Mouse (Mus musculus): ENCODE measurements at regions not wholly inside any gene's neighbourhood (a gene's known extent, or its start where the extent isn't known, plus 50 kb on each side); places are given as distances from the start of the nearest gene placed in this dataset.

DNA sequence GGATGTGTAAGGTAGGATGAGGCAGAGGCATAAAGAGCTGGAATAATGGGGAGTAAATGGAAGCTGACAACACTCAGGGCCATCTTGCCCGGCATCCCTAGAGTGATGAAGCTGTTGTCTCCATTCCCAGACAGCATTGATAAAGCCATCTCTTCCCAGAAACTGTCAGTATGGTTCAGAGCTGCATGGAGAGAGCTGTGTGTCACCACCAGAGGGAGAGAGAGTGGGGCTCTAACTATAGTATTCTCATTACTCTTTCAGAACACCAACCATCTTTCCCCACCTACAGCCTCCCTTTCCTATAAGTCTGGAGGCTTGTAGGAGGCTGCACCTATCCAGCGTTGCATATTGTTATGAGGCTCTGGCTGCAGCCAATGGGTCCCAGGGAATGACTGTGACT is 264.0 kb upstream of the Dusp10 start:
- Histone ChIP-seq H3K79me3 (ENCODE audit: low read depth) (no peaks in the 10 kb centered on the region), H3K79me2 (ENCODE audit: control insufficient read depth, insufficient read depth) (no peaks in the 10 kb centered on the region), H3K27me3 (ENCODE audit: control insufficient read depth, insufficient read depth, insufficient read length) (no peaks in the 10 kb centered on the region), H3K4me3 (ENCODE audit: insufficient read depth, poor library complexity, severe bottlenecking) (no peak overlapping the region), H3K36me3 (ENCODE audit: control insufficient read depth, insufficient read depth) (no peaks in the 10 kb centered on the region), H3ac (ENCODE audit: control insufficient read depth, insufficient read length, low read depth) (no peak overlapping the region)
- TF ChIP-seq MAX (IDR thresholded peaks at IDR 0.05) (no peak), MYOD1 (IDR thresholded peaks at IDR 0.05; ENCODE audit: control insufficient read depth, insufficient read length, low read depth) (no peak), FOSL1 (IDR thresholded peaks at IDR 0.05; ENCODE audit: insufficient read depth, low read length, poor library complexity, severe bottlenecking) (no peak), CTCF (IDR thresholded peaks at IDR 0.05; ENCODE audit: control insufficient read depth, insufficient read depth, insufficient read length) (no peak), CEBPB (IDR thresholded peaks at IDR 0.05; ENCODE audit: low read depth) (no peak), USF1 (IDR thresholded peaks at IDR 0.05; ENCODE audit: low read depth) (no peak), MYOG (IDR thresholded peaks at IDR 0.05; ENCODE audit: control insufficient read depth, extremely low read depth, insufficient read length) (no peak)

- Histone ChIP-seq H3K79me2 (ENCODE audit: control insufficient read depth, insufficient read depth) (no peaks in the 10 kb centered on the region), H3K4me3 (ENCODE audit: insufficient read depth, poor library complexity, severe bottlenecking) (no peak overlapping the region)
- TF ChIP-seq CTCF (IDR thresholded peaks at IDR 0.05; ENCODE audit: control insufficient read depth, insufficient read depth, insufficient read length) = no peak
- no peak for TF ChIP-seq MYOD1 (IDR thresholded peaks at IDR 0.05; ENCODE audit: control insufficient read depth, insufficient read length, low read depth)
- no peak for TF ChIP-seq USF1 (IDR thresholded peaks at IDR 0.05; ENCODE audit: low read depth)
- TF ChIP-seq CEBPB (IDR thresholded peaks at IDR 0.05; ENCODE audit: low read depth) = no peak
- no peak for TF ChIP-seq FOSL1 (IDR thresholded peaks at IDR 0.05; ENCODE audit: insufficient read depth, low read length, poor library complexity, severe bottlenecking)
- TF ChIP-seq MAX (IDR thresholded peaks at IDR 0.05) = no peak
- TF ChIP-seq MYOG (IDR thresholded peaks at IDR 0.05; ENCODE audit: control insufficient read depth, extremely low read depth, insufficient read length) = no peak
Observed at GRCm38 (mm10) chr1:183754500-183754899, 258.6 kb upstream of the Dusp10 start.

DNA sequence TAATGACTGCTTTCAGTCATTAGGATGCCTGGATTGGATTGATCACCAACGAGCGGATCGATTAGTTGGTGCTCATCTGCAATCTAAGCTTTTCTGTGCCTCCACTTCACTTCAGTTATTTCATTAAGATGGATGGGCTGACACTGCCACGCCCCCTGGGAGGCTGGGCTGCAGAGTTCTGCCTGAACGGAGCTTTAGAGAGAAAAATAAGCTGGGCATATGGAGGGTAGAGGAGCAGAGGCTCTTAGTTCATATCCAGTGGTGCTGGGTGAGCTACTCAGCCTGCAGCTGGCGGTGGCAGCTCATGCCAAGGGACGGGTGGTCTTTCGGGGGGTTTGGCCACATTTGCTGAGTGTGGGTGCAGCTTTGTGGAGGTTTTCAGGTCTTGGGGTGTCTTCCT is 256.4 kb upstream of the Dusp10 start:
- no peaks in the 10 kb centered on the region for H3K36me3 ChIP-seq (ENCODE audit: control insufficient read depth, insufficient read depth)
- H3K79me3 ChIP-seq (ENCODE audit: low read depth) = no peaks in the 10 kb centered on the region
- no peak overlapping the region for H3ac ChIP-seq (ENCODE audit: control insufficient read depth, insufficient read length, low read depth)
- H3K27me3 ChIP-seq (ENCODE audit: control insufficient read depth, insufficient read depth, insufficient read length) = no peaks in the 10 kb centered on the region
- TF ChIP-seq USF1 (IDR thresholded peaks at IDR 0.05; ENCODE audit: low read depth) = no peak
- no peak for TF ChIP-seq MYOG (IDR thresholded peaks at IDR 0.05; ENCODE audit: control insufficient read depth, extremely low read depth, insufficient read length)
- no peak overlapping the region for H3K4me3 ChIP-seq (ENCODE audit: insufficient read depth, poor library complexity, severe bottlenecking)
- H3K79me2 ChIP-seq (ENCODE audit: control insufficient read depth, insufficient read depth) = no peaks in the 10 kb centered on the region

More at GRCm38 (mm10) chr1:183754500-183754899, 258.6 kb upstream of the Dusp10 start:
- no peaks in the 10 kb centered on the region for H3K36me3 ChIP-seq (ENCODE audit: control insufficient read depth, insufficient read depth)
- no peaks in the 10 kb centered on the region for H3K79me3 ChIP-seq (ENCODE audit: low read depth)
- H3K27me3 ChIP-seq (ENCODE audit: control insufficient read depth, insufficient read depth, insufficient read length) = no peaks in the 10 kb centered on the region
- no peak overlapping the region for H3ac ChIP-seq (ENCODE audit: control insufficient read depth, insufficient read length, low read depth)

- H3K4me3 ChIP-seq (ENCODE audit: insufficient read depth, poor library complexity, severe bottlenecking) = no peak overlapping the region
- H3K79me2 ChIP-seq (ENCODE audit: control insufficient read depth, insufficient read depth) = no peaks in the 10 kb centered on the region
- no peak overlapping the region for H3ac ChIP-seq (ENCODE audit: control insufficient read depth, insufficient read length, low read depth)
- H3K79me3 ChIP-seq (ENCODE audit: low read depth) = no peaks in the 10 kb centered on the region
- no peaks in the 10 kb centered on the region for H3K27me3 ChIP-seq (ENCODE audit: control insufficient read depth, insufficient read depth, insufficient read length)
- TF ChIP-seq USF1 (IDR thresholded peaks at IDR 0.05; ENCODE audit: low read depth) = no peak
- TF ChIP-seq MAX (IDR thresholded peaks at IDR 0.05) = no peak
- H3K36me3 ChIP-seq (ENCODE audit: control insufficient read depth, insufficient read depth) = no peaks in the 10 kb centered on the region
Observed at GRCm38 (mm10) chr1:183763864-183764726, 249.0 kb upstream of the Dusp10 start.

DNA sequence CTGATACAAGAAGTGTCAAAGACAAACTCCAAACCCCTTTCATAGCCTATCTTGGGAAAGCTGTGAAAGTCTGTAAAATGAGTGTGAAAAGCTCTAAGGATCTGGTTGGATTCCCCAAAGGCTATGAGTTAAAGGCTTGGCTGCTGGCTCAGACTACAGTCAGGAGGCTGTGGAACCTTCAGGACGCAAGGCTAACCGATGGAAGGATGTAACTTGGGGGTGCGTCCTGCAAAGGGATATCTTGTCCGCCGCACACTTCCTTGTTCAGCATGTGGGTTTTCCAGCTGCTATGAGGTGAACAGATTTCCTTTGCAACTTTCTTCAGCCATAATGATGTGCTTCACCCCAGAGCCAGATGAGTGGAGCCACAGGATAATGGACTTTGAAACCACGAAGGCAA is 240.3 kb upstream of the Dusp10 start:
- TF ChIP-seq CTCF (IDR thresholded peaks at IDR 0.05; ENCODE audit: control insufficient read depth, insufficient read depth, insufficient read length) (no peak), USF1 (IDR thresholded peaks at IDR 0.05; ENCODE audit: low read depth) (no peak), FOSL1 (IDR thresholded peaks at IDR 0.05; ENCODE audit: insufficient read depth, low read length, poor library complexity, severe bottlenecking) (no peak), MYOD1 (IDR thresholded peaks at IDR 0.05; ENCODE audit: control insufficient read depth, insufficient read length, low read depth) (no peak), MAX (IDR thresholded peaks at IDR 0.05) (no peak), CEBPB (IDR thresholded peaks at IDR 0.05; ENCODE audit: low read depth) (no peak), MYOG (IDR thresholded peaks at IDR 0.05; ENCODE audit: control insufficient read depth, extremely low read depth, insufficient read length) (no peak)
- H3K27me3 ChIP-seq (ENCODE audit: control insufficient read depth, insufficient read depth, insufficient read length) = no peaks in the 10 kb centered on the region
- H3K36me3 ChIP-seq (ENCODE audit: control insufficient read depth, insufficient read depth) = no peaks in the 10 kb centered on the region
- no peak overlapping the region for H3ac ChIP-seq (ENCODE audit: control insufficient read depth, insufficient read length, low read depth)
- H3K79me2 ChIP-seq (ENCODE audit: control insufficient read depth, insufficient read depth) = no peaks in the 10 kb centered on the region
- no peaks in the 10 kb centered on the region for H3K79me3 ChIP-seq (ENCODE audit: low read depth)
- no peak overlapping the region for H3K4me3 ChIP-seq (ENCODE audit: insufficient read depth, poor library complexity, severe bottlenecking)

GRCm38 (mm10) chr1:183780180-183780579 is 232.9 kb upstream of the Dusp10 start:
- Histone ChIP-seq H3K79me2 (ENCODE audit: control insufficient read depth, insufficient read depth) (no peaks in the 10 kb centered on the region), H3K36me3 (ENCODE audit: control insufficient read depth, insufficient read depth) (no peaks in the 10 kb centered on the region), H3K4me3 (ENCODE audit: insufficient read depth, poor library complexity, severe bottlenecking) (no peak overlapping the region), H3K79me3 (ENCODE audit: low read depth) (no peaks in the 10 kb centered on the region), H3ac (ENCODE audit: control insufficient read depth, insufficient read length, low read depth) (no peak overlapping the region), H3K27me3 (ENCODE audit: control insufficient read depth, insufficient read depth, insufficient read length) (no peaks in the 10 kb centered on the region)
- no peak for TF ChIP-seq MYOG (IDR thresholded peaks at IDR 0.05; ENCODE audit: control insufficient read depth, extremely low read depth, insufficient read length)
- no peak for TF ChIP-seq USF1 (IDR thresholded peaks at IDR 0.05; ENCODE audit: low read depth)
- no peak for TF ChIP-seq FOSL1 (IDR thresholded peaks at IDR 0.05; ENCODE audit: insufficient read depth, low read length, poor library complexity, severe bottlenecking)
- TF ChIP-seq CTCF (IDR thresholded peaks at IDR 0.05; ENCODE audit: control insufficient read depth, insufficient read depth, insufficient read length) = no peak
- no peak for TF ChIP-seq MAX (IDR thresholded peaks at IDR 0.05)
- TF ChIP-seq MYOD1 (IDR thresholded peaks at IDR 0.05; ENCODE audit: control insufficient read depth, insufficient read length, low read depth) = no peak
